Mouse (Mus musculus): ENCODE results near the gene Lrpap1. TPM values are rescaled to one million over a fixed set of nuclear protein-coding genes. Genes with fewer than 3 reads are reported as not detected.

Gene Lrpap1
- polyA plus RNA-seq, 1 experiment from 2014 or later: 48.8 TPM

GRCm38 (mm10) chr5:35112444-35112843, 6.9 kb upstream of the Lrpap1 start:
- Histone ChIP-seq H3K9me3 (ENCODE audit: low read length) (no peaks in the 10 kb centered on the region), H3K9ac (replicated peaks) (no peak overlapping the region), H3K4me1 (ENCODE audit: insufficient read depth) (no peaks in the 10 kb centered on the region), H3K27me3 (ENCODE audit: insufficient read depth, low read length) (no peaks in the 10 kb centered on the region), H3K4me2 (ENCODE audit: low read depth, low read length) (no peak overlapping the region), H3K36me3 (replicated peaks; ENCODE audit: insufficient read depth, low read length) (no peaks in the 10 kb centered on the region), H3K4me3 (ENCODE audit: low read depth, low read length) (no peak overlapping the region), H3K27ac (ENCODE audit: low read depth) (no peak overlapping the region)
- 61% methylated on average over 4 of the region's 4 CpGs for WGBS (ENCODE audit: insufficient replicate concordance)
- no peak for DNase-seq
- TF ChIP-seq CTCF (IDR thresholded peaks at IDR 0.05; ENCODE audit: low read depth): no peak
- TF ChIP-seq EP300 (IDR thresholded peaks at IDR 0.05; ENCODE audit: low read depth): no peak
- no peak for ATAC-seq

GRCm38 (mm10) chr5:35105922-35106298, 344 bp upstream of the Lrpap1 start:
- Histone ChIP-seq H3K27ac (ENCODE audit: low read depth) (no peak overlapping the region), H3K4me3 (ENCODE audit: low read depth, low read length) (peak overlapping the region; percentile 86), H3K4me1 (ENCODE audit: insufficient read depth) (peaks cover 25% of the 10 kb centered on the region), H3K4me2 (ENCODE audit: low read depth, low read length) (peak overlapping the region; percentile 89), H3K9ac (replicated peaks) (peak overlapping the region; percentile 39; the same call in 1 of the 2 replicates), H3K27me3 (ENCODE audit: insufficient read depth, low read length) (no peaks in the 10 kb centered on the region), H3K9me3 (ENCODE audit: low read length) (no peaks in the 10 kb centered on the region), H3K36me3 (replicated peaks; ENCODE audit: insufficient read depth, low read length) (peaks cover 19% of the 10 kb centered on the region)
- ATAC-seq (peak; percentile 6; the same call in 1 of the 2 replicates), DNase-seq (no peak)
- WGBS (ENCODE audit: insufficient replicate concordance): 8% methylated on average over 11 of the region's 11 CpGs
- no peak for TF ChIP-seq EP300 (IDR thresholded peaks at IDR 0.05; ENCODE audit: low read depth)
- TF ChIP-seq CTCF (IDR thresholded peaks at IDR 0.05; ENCODE audit: low read depth): no peak

- WGBS (ENCODE audit: insufficient replicate concordance): 65% methylated on average over 8 of the region's 8 CpGs
- Histone ChIP-seq H3K27me3 (ENCODE audit: insufficient read depth, low read length) (no peaks in the 10 kb centered on the region), H3K4me2 (ENCODE audit: low read depth, low read length) (peak overlapping the region; percentile 89), H3K36me3 (replicated peaks; ENCODE audit: insufficient read depth, low read length) (peaks cover 32% of the 10 kb centered on the region), H3K4me3 (ENCODE audit: low read depth, low read length) (peak overlapping the region; percentile 86), H3K9ac (replicated peaks) (peak overlapping the region; percentile 79), H3K27ac (ENCODE audit: low read depth) (no peak overlapping the region), H3K4me1 (ENCODE audit: insufficient read depth) (peaks cover 25% of the 10 kb centered on the region), H3K9me3 (ENCODE audit: low read length) (no peaks in the 10 kb centered on the region)
- no peak for ATAC-seq
- no peak for DNase-seq
- TF ChIP-seq CTCF (IDR thresholded peaks at IDR 0.05; ENCODE audit: low read depth) (no peak), EP300 (IDR thresholded peaks at IDR 0.05; ENCODE audit: low read depth) (no peak)
Observed at GRCm38 (mm10) chr5:35104183-35104959, 1.2 kb downstream of the Lrpap1 start.

GRCm38 (mm10) chr5:35103528-35103927, 2.0 kb downstream of the Lrpap1 start:
- H3K9ac ChIP-seq (replicated peaks): 0 out of 2 replicates have a peak overlapping the region, but pooled peaks have one; percentile 26
- H3K27ac ChIP-seq (ENCODE audit: low read depth): no peak overlapping the region
- peak overlapping the region; percentile 89 for H3K4me2 ChIP-seq (ENCODE audit: low read depth, low read length)
- peaks cover 39% of the 10 kb centered on the region for H3K36me3 ChIP-seq (replicated peaks; ENCODE audit: insufficient read depth, low read length)
- peaks cover 25% of the 10 kb centered on the region for H3K4me1 ChIP-seq (ENCODE audit: insufficient read depth)
- H3K4me3 ChIP-seq (ENCODE audit: low read depth, low read length): no peak overlapping the region
- TF ChIP-seq CTCF (IDR thresholded peaks at IDR 0.05; ENCODE audit: low read depth): no peak
- TF ChIP-seq EP300 (IDR thresholded peaks at IDR 0.05; ENCODE audit: low read depth): no peak
- no peaks in the 10 kb centered on the region for H3K9me3 ChIP-seq (ENCODE audit: low read length)
- 44% methylated on average over 2 of the region's 2 CpGs for WGBS (ENCODE audit: insufficient replicate concordance)
- no peak for DNase-seq
- H3K27me3 ChIP-seq (ENCODE audit: insufficient read depth, low read length): no peaks in the 10 kb centered on the region
- ATAC-seq: no peak

GRCm38 (mm10) chr5:35103086-35103485, 2.5 kb downstream of the Lrpap1 start:
- H3K36me3 ChIP-seq (replicated peaks; ENCODE audit: insufficient read depth, low read length): peaks cover 43% of the 10 kb centered on the region
- WGBS (ENCODE audit: insufficient replicate concordance): 74% methylated on average over 8 of the region's 8 CpGs
- H3K9ac ChIP-seq (replicated peaks): no peak overlapping the region
- no peak for ATAC-seq
- no peak overlapping the region for H3K4me3 ChIP-seq (ENCODE audit: low read depth, low read length)
- H3K4me1 ChIP-seq (ENCODE audit: insufficient read depth): peaks cover 25% of the 10 kb centered on the region
- no peak overlapping the region for H3K27ac ChIP-seq (ENCODE audit: low read depth)
- DNase-seq: no peak
- TF ChIP-seq CTCF (IDR thresholded peaks at IDR 0.05; ENCODE audit: low read depth): no peak
- no peak for TF ChIP-seq EP300 (IDR thresholded peaks at IDR 0.05; ENCODE audit: low read depth)
- peak overlapping the region; percentile 89 for H3K4me2 ChIP-seq (ENCODE audit: low read depth, low read length)
- H3K27me3 ChIP-seq (ENCODE audit: insufficient read depth, low read length): no peaks in the 10 kb centered on the region
- H3K9me3 ChIP-seq (ENCODE audit: low read length): no peaks in the 10 kb centered on the region

DNA sequence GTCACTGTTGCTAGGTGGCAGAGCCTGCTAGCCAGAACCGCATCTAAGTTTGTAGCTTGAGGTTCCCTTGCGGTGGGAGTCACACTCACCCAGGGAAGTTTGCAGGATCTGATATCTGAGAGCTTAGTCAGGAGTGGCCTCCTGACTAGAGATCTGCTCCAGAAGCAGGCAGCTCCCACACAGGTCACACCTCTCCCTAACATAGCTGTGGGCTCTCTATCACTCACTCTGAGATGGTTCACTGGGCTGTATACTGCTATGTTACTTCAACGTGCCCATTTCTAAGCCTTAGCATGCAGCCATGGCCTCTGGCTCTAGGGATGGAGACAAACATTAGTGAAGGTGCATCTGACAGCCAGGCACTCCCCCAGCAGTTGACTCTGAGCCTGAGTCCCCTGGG, 13.9 kb downstream of the Lrpap1 start:
- Histone ChIP-seq H3K27me3 (ENCODE audit: insufficient read depth, low read length) (no peaks in the 10 kb centered on the region), H3K4me3 (ENCODE audit: low read depth, low read length) (no peak overlapping the region), H3K9ac (replicated peaks) (no peak overlapping the region), H3K4me1 (ENCODE audit: insufficient read depth) (no peaks in the 10 kb centered on the region), H3K9me3 (ENCODE audit: low read length) (no peaks in the 10 kb centered on the region), H3K27ac (ENCODE audit: low read depth) (no peak overlapping the region), H3K36me3 (replicated peaks; ENCODE audit: insufficient read depth, low read length) (peaks cover 46% of the 10 kb centered on the region), H3K4me2 (ENCODE audit: low read depth, low read length) (no peak overlapping the region)
- TF ChIP-seq EP300 (IDR thresholded peaks at IDR 0.05; ENCODE audit: low read depth): no peak
- no peak for TF ChIP-seq CTCF (IDR thresholded peaks at IDR 0.05; ENCODE audit: low read depth)
- DNase-seq (no peak), ATAC-seq (no peak)
- 81% methylated on average over 3 of the region's 3 CpGs for WGBS (ENCODE audit: insufficient replicate concordance)

Data from liver, postnatal 0 days (tissue).